Mouse (Mus musculus): ENCODE measurements around the gene Siah1b. TPM values are rescaled to one million over a fixed set of nuclear protein-coding genes. Genes with fewer than 3 reads are reported as not detected.

Siah1b gene
- 6.2 TPM for total RNA-seq (2023)

GRCm38 (mm10) chrX:164076040-164076775, at the start of gene Siah1b:
Gene Siah1b (minus strand): TSS chrX:164076493.

GRCm38 (mm10) chrX:164088582-164088981, 12.3 kb upstream of the Siah1b start, which contains the start of gene Cltrn:
Gene Cltrn (plus strand): TSS chrX:164088830.

GRCm38 (mm10) chrX:164027607-164028289, 48.5 kb downstream of the Siah1b start, which contains the start of gene Car5b:
Gene Car5b (minus strand): TSS chrX:164027997.

Other genes with a start within 250 kb of the Siah1b start
- 12.5 TPM for gene Ap1s2, start 167.5 kb downstream of the Siah1b start, total RNA-seq (2023)
- 59.9 TPM for gene Zrsr2, start 117.8 kb downstream of the Siah1b start, total RNA-seq (2023)
- 0.15 TPM for gene Car5b, start 48.5 kb downstream of the Siah1b start, total RNA-seq (2023)
- gene Cltrn, start 12.3 kb upstream of the Siah1b start, total RNA-seq (2023) = not detected
- not detected for gene Ace2, start 62.8 kb upstream of the Siah1b start, total RNA-seq (2023)
- not detected for gene Bmx, start 181.7 kb upstream of the Siah1b start, total RNA-seq (2023)
- gene Pir, start 192.9 kb upstream of the Siah1b start, total RNA-seq (2023) = not detected

Data from CD4-positive naive resting alpha-beta T cell, adult 57 days (primary cell).